Mouse (Mus musculus) stomach, embryonic 14.5 days (tissue): ENCODE data around the gene Plcd1. TPM values are rescaled to one million over a fixed set of nuclear protein-coding genes. Genes with fewer than 3 reads are reported as not detected.

Experiments used
- ATAC-seq: fragments of 200-750 bp; cut with Nextera tagmentation; 2 replicates; pipeline ENCODE4 v1.8.0; 2017; ENCODE audit warnings: low read depth, moderate TSS enrichment; ENCODE audit not compliant: insufficient number of reproducible peaks, insufficient read depth, low FRiP score
- H3K27ac ChIP-seq: fragments of 300-500 bp; sonication (generic); 2 replicates; pipeline ENCODE4 v1.5.1; 2014; ENCODE audit warnings: mild to moderate bottlenecking, low read length, moderate library complexity, mixed read lengths
- H3K27me3 ChIP-seq: fragments of 300-500 bp; sonication (generic); 2 replicates; pipeline ENCODE4 v1.6.1; 2014; ENCODE audit warnings: low read length, control low read depth, mixed read lengths; ENCODE audit not compliant: control insufficient read depth, insufficient read depth
- H3K36me3 ChIP-seq: fragments of 300-500 bp; sonication (generic); 2 replicates; pipeline ENCODE4 v1.6.1; 2014; ENCODE audit warnings: mild to moderate bottlenecking, control low read depth, low read length, moderate library complexity, mixed read lengths; ENCODE audit not compliant: control insufficient read depth, insufficient read depth
- H3K4me1 ChIP-seq: fragments of 300-500 bp; sonication (generic); 2 replicates; pipeline ENCODE4 v1.6.1; 2014; ENCODE audit warnings: low read length, control low read depth, mixed read lengths; ENCODE audit not compliant: control insufficient read depth, insufficient read depth
- H3K4me2 ChIP-seq: fragments of 300-500 bp; sonication (generic); replicated peaks from 2 replicates; pipeline ENCODE4 v1.6.1; 2014; ENCODE audit warnings: low read depth, low read length, control low read depth
- H3K4me3 ChIP-seq: fragments of 300-500 bp; sonication (generic); 2 replicates; pipeline ENCODE4 v1.5.1; 2014; ENCODE audit warnings: low read depth, low read length, control low read depth
- H3K9ac ChIP-seq: fragments of 300-500 bp; sonication (generic); replicated peaks from 2 replicates; pipeline ENCODE4 v1.6.1; 2014; ENCODE audit warnings: low read depth, mild to moderate bottlenecking, control low read depth, low read length, moderate library complexity, mixed read lengths
- H3K9me3 ChIP-seq: fragments of 300-500 bp; sonication (generic); 2 replicates; pipeline ENCODE4 v1.6.1; 2016; ENCODE audit warnings: low read depth, low read length, control low read depth; ENCODE audit not compliant: control insufficient read depth
- WGBS: fragments of 180-500 bp; shearing (Covaris S2); extraction: QIAGEN DNeasy Blood & Tissue Kit; methylation state at CpG from one replicate; pipeline ENCODE4 v1.1.7; 2014; 5-methylcytosine and 5-hydroxymethylcytosine counted together
- polyA plus RNA-seq: library from polyadenylated mRNA; unstranded; fragments of >200 nt; fragmentation: Nextera tagmentation; extraction: Ambion mirVana; gene quantifications from 2 replicates; pipeline ENCODE4 v1.2.1, GENCODE M21; 2014

Gene Plcd1
- polyA plus RNA-seq, 1 experiment from 2014 or later, result 44.3 TPM

DNA sequence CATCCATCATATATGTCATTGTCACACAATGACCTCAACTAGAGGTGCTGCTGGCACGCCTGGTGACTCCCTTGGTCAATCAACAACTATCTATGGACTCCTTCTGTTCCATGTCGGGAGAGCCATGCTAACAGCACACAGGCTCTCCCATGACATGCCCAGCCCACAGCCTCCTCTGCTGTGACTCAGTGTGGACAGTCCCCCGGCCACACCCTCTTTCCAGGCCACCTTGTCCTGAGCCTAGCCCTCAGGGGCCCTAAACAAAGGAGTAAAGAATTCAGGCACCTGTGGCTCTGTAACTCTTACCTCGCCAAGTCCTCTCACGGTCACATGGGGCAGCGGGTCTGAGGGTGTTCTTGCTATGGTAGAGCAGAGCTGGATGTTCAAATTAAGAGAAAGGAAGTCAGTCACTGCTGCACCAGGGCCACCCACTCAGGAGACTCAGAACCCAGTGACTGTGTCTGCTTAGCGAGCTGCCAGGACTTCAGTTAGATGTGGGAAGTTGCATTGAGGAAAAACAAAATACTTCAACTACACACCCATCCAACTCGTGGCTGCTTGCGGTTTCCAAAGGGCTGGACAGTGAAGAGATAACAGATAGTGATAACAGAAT is 39.2 kb downstream of the Plcd1 start:
- 61% methylated on average over 9 of the region's 9 CpGs for WGBS
- Histone ChIP-seq H3K27ac (peak overlapping the region; percentile 33; the same call in 1 of the 2 replicates), H3K36me3 (no peaks in the 10 kb centered on the region), H3K9me3 (no peaks in the 10 kb centered on the region), H3K9ac (no peak overlapping the region), H3K4me2 (peak overlapping the region; percentile 51; the same call in 1 of the 2 replicates), H3K4me1 (peaks cover 20% of the 10 kb centered on the region; the same call in 1 of the 2 replicates), H3K27me3 (no peaks in the 10 kb centered on the region), H3K4me3 (peak overlapping the region; percentile 38; the same call in 1 of the 2 replicates)
- peak; percentile 69; the same call in 1 of the 2 replicates for ATAC-seq

DNA sequence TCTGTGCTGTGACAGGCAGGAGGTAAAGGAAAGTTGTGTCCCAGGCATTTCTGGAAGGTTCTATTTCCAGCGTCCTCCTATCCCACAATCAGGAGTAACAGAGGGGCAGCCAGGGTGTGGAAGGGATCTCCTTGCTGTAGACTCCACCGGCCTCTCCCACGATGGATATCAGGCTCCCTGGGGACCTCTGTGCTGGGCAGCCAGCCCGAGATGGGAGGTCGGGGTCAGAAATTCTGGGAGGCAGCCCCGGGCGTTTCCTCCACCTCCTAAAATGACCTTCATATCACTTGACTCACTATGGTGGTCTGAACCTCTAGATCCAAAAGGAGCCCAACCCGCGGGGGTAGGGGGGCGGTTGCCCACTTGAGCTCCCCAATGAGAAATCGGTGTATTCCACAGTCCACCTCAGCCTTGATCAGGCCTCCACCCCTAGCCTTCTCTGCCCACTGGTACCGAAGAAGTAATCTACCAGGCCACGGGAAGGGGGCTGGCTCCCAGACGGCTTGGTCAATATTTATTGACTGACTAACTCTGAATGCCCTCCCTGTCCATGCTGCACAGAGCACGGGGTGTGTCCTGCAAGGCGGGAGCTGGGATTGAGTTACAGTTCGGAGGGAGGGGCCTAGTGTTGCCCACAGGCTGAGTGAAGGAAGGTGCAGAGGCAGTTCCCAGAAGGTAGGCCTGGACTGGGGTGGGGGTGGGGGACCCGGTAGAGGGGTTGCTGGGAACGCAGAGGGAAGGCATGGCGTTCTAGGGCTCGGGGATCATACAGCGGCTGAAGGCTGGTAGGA is 41.0 kb downstream of the Plcd1 start, which contains the start of gene Vill:
Gene Vill, plus strand, starts transcription at position 625 of the 791 bp plus-strand sequence.
- Histone ChIP-seq H3K4me3 (peak within 1 kb of the TSS; percentile 38), H3K4me1 (peaks cover 20% of the 10 kb centered on the region; the same call in 1 of the 2 replicates), H3K36me3 (no peaks in the 10 kb centered on the region), H3K27me3 (no peaks in the 10 kb centered on the region), H3K9ac (peak within 1 kb of the TSS; percentile 31; the same call in 1 of the 2 replicates), H3K4me2 (peak within 1 kb of the TSS; percentile 51), H3K9me3 (no peaks in the 10 kb centered on the region), H3K27ac (peak within 1 kb of the TSS; percentile 13; the same call in 1 of the 2 replicates)
- 12% methylated on average over 22 of the region's 22 CpGs for WGBS
- ATAC-seq, result peak; percentile 92

DNA sequence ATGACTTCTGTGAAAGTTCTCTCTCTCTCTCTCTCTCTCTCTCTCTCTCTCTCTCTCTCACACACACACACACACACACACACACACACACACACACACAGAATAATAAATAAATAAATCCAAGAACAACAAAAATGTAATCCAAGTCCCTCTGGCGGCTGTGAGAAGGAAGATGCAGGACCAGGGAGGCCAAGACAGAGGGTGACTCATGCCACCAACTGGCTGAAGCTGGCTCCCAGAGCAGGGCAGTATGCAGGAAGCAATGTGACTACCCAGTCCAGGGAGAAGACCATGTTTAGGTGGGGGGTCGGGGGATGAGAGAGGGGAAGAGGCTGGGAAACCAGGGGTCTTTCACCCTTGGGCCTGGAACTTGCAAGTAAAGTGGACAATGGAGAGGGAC is 42.1 kb downstream of the Plcd1 start:
- H3K4me3 ChIP-seq, result no peak overlapping the region
- H3K4me1 ChIP-seq, result peaks cover 20% of the 10 kb centered on the region; the same call in 1 of the 2 replicates
- WGBS, result 73% methylated on average over 2 of the region's 2 CpGs
- no peak for ATAC-seq
- H3K36me3 ChIP-seq, result no peaks in the 10 kb centered on the region
- H3K4me2 ChIP-seq, result no peak overlapping the region
- H3K27ac ChIP-seq, result no peak overlapping the region
- H3K27me3 ChIP-seq, result no peaks in the 10 kb centered on the region
- H3K9ac ChIP-seq, result no peak overlapping the region
- no peaks in the 10 kb centered on the region for H3K9me3 ChIP-seq

DNA sequence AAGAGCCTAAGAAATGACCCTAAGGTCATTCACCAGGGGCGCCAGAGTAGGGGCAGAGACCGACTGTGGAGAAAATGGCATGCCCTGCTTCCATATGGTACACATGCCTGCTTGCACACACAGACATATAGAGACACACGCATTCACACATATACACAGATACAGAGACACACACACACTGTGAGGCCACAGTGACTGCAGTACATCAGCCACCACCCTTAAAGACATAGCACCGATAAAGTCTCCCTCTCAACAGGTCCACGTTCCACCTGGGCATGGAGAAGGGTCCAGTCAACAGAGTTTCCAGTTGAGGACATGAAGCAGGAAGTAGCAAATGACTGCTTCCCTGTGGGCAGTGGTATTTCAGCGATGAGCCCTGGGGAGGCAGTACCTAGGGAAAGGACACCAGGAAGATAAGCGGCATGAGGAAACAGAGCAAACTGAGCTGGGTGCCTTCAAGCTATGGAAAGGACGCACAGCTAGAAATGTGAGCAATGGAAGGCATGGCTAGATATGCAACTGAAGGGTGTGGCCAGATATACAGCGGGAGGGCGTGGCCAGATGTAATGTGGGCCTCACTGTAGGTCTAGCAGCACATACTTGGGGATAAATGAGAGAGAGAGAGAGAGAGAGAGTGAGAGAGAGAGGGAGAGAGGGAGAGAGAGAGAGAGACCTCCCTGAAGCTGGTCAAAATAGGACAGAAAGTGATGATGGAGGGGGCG is 45.0 kb downstream of the Plcd1 start:
- WGBS, result 66% methylated on average over 11 of the region's 11 CpGs
- Histone ChIP-seq H3K36me3 (no peaks in the 10 kb centered on the region; the same call in 1 of the 2 replicates), H3K9me3 (no peaks in the 10 kb centered on the region), H3K4me1 (peaks cover 17% of the 10 kb centered on the region; the same call in 1 of the 2 replicates), H3K4me3 (no peak overlapping the region), H3K27me3 (no peaks in the 10 kb centered on the region), H3K9ac (no peak overlapping the region), H3K4me2 (no peak overlapping the region), H3K27ac (no peak overlapping the region)
- ATAC-seq, result no peak

DNA sequence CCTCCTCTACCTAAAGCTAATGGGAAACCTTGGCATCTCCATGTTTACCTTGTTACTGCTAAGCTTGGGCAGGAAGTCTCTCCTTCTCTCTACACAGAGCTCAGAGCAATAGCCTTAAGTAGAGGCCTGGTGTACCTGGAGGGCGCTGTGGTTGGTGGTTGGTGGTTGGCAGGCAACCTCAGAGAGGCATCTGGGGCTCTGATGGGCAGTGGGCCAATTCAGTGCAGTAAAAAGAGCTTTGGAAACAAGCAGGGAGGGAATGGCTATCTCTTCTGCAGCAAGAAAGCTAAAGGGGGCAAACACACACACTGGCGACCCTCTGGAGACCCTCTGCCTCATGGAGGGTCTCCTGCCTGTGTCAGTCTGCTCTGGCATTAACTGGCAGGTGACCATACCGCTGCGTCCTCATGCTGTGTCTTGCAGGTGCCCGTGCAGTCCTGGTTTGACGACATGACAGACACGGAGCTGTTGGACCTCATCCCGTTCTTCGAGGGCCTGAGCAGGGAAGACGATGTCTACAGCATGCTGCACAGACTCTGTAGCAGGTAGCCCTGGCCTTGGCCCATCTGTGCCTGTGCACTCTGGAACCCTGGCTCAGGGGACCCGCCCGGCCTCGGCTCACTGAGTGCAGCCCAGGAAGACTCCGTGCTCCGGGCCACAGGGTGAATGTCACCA is 53.1 kb downstream of the Plcd1 start:
- WGBS, result 90% methylated on average over 15 of the region's 15 CpGs
- no peak overlapping the region for H3K27ac ChIP-seq
- no peaks in the 10 kb centered on the region for H3K4me1 ChIP-seq
- H3K36me3 ChIP-seq, result peaks cover 34% of the 10 kb centered on the region
- no peak overlapping the region for H3K4me2 ChIP-seq
- H3K4me3 ChIP-seq, result no peak overlapping the region
- H3K9ac ChIP-seq, result no peak overlapping the region
- no peaks in the 10 kb centered on the region for H3K27me3 ChIP-seq
- ATAC-seq, result no peak
- H3K9me3 ChIP-seq, result no peaks in the 10 kb centered on the region

DNA sequence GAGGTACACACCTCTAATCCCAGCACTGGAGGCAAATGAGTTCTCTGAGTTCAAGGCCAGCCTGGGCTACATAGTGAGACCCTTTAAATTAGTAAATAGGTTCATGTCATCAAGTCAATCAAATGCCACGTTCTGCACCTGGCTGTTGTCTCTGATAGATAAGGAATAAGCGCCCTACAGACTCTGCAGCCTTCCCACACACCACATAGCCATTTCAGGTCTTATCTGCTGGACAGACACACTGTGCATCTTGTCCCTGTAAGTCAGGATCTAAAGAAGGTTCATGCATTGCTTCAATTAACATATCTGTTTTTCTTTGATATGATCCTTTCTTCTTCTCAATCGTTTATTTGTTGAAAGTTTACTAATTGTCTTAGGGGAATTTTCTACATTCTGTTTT is 54.7 kb downstream of the Plcd1 start:
- ATAC-seq, result no peak
- Histone ChIP-seq H3K4me2 (no peak overlapping the region), H3K9ac (no peak overlapping the region), H3K9me3 (no peaks in the 10 kb centered on the region), H3K4me1 (no peaks in the 10 kb centered on the region), H3K27me3 (no peaks in the 10 kb centered on the region), H3K36me3 (peaks cover 44% of the 10 kb centered on the region), H3K27ac (no peak overlapping the region), H3K4me3 (no peak overlapping the region)
- WGBS, result 86% methylated on average over 3 of the region's 3 CpGs

DNA sequence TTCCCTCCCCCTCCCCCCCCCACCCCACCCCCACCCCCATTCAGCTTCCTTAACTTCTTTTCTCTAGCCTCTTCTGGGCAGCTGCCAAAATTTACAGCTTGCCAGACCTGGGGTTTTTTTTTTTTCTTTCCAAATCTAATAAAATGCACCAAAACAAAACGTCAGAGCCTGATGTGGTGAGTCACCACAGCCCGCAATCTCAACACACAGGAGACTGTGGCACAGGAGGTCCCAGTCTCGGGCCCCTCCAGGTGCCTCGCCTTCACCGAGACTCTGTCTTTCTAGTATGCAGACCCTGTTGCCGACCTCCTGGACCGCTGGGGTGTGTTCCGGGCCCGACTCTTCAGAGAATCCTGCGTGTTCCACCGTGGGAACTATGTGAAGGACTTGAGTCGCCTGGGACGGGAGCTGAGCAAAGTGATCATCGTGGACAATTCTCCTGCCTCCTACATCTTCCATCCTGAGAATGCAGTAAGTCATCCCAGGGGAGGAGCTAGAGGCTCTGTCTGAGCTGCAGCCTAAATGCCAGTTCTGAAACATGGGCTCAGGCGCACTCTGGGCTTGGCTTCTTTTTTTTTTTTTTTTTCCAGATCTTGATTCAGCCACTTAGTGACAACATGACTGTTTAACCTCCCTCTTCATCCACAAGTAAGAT is 56.1 kb downstream of the Plcd1 start:
- no peak overlapping the region for H3K4me3 ChIP-seq
- WGBS, result 68% methylated on average over 15 of the region's 15 CpGs
- H3K27ac ChIP-seq, result no peak overlapping the region
- no peaks in the 10 kb centered on the region for H3K4me1 ChIP-seq
- no peak overlapping the region for H3K9ac ChIP-seq
- H3K27me3 ChIP-seq, result no peaks in the 10 kb centered on the region
- ATAC-seq, result no peak
- peaks cover 41% of the 10 kb centered on the region for H3K36me3 ChIP-seq
- H3K4me2 ChIP-seq, result no peak overlapping the region
- no peaks in the 10 kb centered on the region for H3K9me3 ChIP-seq
